In the genomic region with DNA sequence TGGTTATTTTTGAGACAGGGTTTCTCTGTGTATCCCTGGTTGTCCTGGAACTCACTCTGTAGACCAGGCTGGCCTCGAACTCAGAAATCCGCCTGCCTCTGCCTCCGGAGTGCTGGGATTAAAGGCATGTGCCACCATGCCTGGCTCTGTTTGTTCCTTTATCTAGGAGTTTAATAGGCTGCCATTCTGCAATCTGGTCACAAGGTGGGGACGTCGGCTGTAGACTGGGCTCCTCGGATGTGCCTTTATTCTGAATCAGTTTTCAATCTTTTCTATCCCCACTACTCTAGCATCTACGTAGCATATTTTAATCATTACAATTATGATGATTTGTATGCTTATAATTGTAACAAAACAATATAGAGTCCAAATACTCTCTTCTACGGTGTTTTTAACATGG, we compare ENCODE assay signal across 8 mouse cellular contexts. TPM values are rescaled to one million over a fixed set of nuclear protein-coding genes. Genes with fewer than 3 reads are reported as not detected.
DNase-seq lines count a peak whose midpoint lies in the region; ATAC-seq and TF ChIP-seq lines count a peak whose summit lies in the region.
"Not testable (repeated sequence)": the region's sequence is repeated elsewhere in the genome, so short reads cannot be mapped to it uniquely, and the experiment has no call there.

No protein-coding gene starts in this region.

- not testable (repeated sequence) for H3K4me1 ChIP-seq in forebrain, postnatal 0 days (ENCODE audit: insufficient read depth); hindbrain, postnatal 0 days (ENCODE audit: insufficient read depth, low read length); lung, adult 2 months (ENCODE audit: control insufficient read depth, insufficient read depth, low read length); neural tube, embryonic 11.5 days (ENCODE audit: control insufficient read depth, insufficient read depth, low read length)

- peak; percentile 65 for ATAC-seq in Patski
- ATAC-seq in forebrain, postnatal 0 days: peak; percentile 89
- peak; percentile 90 for ATAC-seq in hindbrain, postnatal 0 days
- ATAC-seq in neural tube, embryonic 11.5 days (ENCODE audit: insufficient read depth, low FRiP score, low TSS enrichment): peak; percentile 60; the same call in 1 of the 2 replicates

- CTCF ChIA-PET in Patski (lab: Charles Lee): interaction anchor here (1.0 to 1.2 kb wide), 2 partner anchors 14 to 67 kb away, joined by 3 read pairs; no protein-coding TSS in a partner anchor

- 33% methylated on average over 8 of the region's 8 CpGs for WGBS in forebrain, postnatal 0 days
- WGBS in hindbrain, postnatal 0 days: 37% methylated on average over 8 of the region's 8 CpGs
- WGBS in lung, adult 2 months: 25% methylated on average over 8 of the region's 8 CpGs
- WGBS in neural tube, embryonic 11.5 days: 47% methylated on average over 8 of the region's 8 CpGs

- not testable (repeated sequence) for H3K4me2 ChIP-seq in forebrain, postnatal 0 days (ENCODE audit: low read depth); hindbrain, postnatal 0 days (ENCODE audit: low read depth, low read length); neural tube, embryonic 11.5 days (ENCODE audit: low read depth)

- in situ Hi-C loops in Patski (cut with MboI; ENCODE audit: low pct_unique_long_range_greater_than_20kb): loop anchor here (5.0 kb wide), 2 partner anchors 100 to 380 kb away; a partner anchor contains a TSS

- not testable (repeated sequence) for H3K27ac ChIP-seq in forebrain, postnatal 0 days (ENCODE audit: low read depth, low read length); hindbrain, postnatal 0 days; neural tube, embryonic 11.5 days (ENCODE audit: low read depth, low read length)

- peak; percentile 89 for TF ChIP-seq CTCF in Patski (IDR thresholded peaks at IDR 0.05)
- TF ChIP-seq CTCF in forebrain, postnatal 0 days (IDR thresholded peaks at IDR 0.05; ENCODE audit: low read depth): peak; percentile 66
- TF ChIP-seq CTCF in hindbrain, postnatal 0 days (IDR thresholded peaks at IDR 0.05; ENCODE audit: low read depth): peak; percentile 74
- TF ChIP-seq CTCF in lung, adult 2 months (IDR thresholded peaks at IDR 0.05; ENCODE audit: insufficient read depth, low read length): peak; percentile 79

- H3K9ac ChIP-seq in forebrain, postnatal 0 days; hindbrain, postnatal 0 days (replicated peaks; ENCODE audit: low read length); neural tube, embryonic 11.5 days (ENCODE audit: low read length): not testable (repeated sequence)

- not testable (repeated sequence) for H3K9me3 ChIP-seq in forebrain, postnatal 0 days (ENCODE audit: low read length); hindbrain, postnatal 0 days (ENCODE audit: low read length); neural tube, embryonic 11.5 days (ENCODE audit: control insufficient read depth, low read length)

- H3K36me3 ChIP-seq in forebrain, postnatal 0 days (ENCODE audit: insufficient read depth); hindbrain, postnatal 0 days (ENCODE audit: insufficient read depth, low read length); neural tube, embryonic 11.5 days (ENCODE audit: control insufficient read depth, insufficient read depth, low read length): not testable (repeated sequence)

- H3K4me3 ChIP-seq in forebrain, postnatal 0 days (ENCODE audit: low read depth, low read length); hindbrain, postnatal 0 days (ENCODE audit: low read length); lung, adult 2 months (replicated peaks; ENCODE audit: extremely low read depth, low read depth, low read length); neural tube, embryonic 11.5 days (ENCODE audit: low read depth, low read length): not testable (repeated sequence)

- H3K27me3 ChIP-seq in Patski: peaks cover 26% of the 10 kb centered on the region
- H3K27me3 ChIP-seq in forebrain, postnatal 0 days (ENCODE audit: insufficient read depth, low read length); hindbrain, postnatal 0 days (ENCODE audit: insufficient read depth, low read length); neural tube, embryonic 11.5 days (ENCODE audit: control insufficient read depth, insufficient read depth, low read length): not testable (repeated sequence)

- POLR2A ChIA-PET in Patski (lab: Charles Lee): not testable (repeated sequence)

- DNase-seq in 3134 (ENCODE audit: extremely low read depth, insufficient read length, low spot score): peak; percentile 40
- DNase-seq in Patski (ENCODE audit: low read depth, low spot score); lung, adult 2 months; neural tube, embryonic 11.5 days (ENCODE audit: low spot score): not testable (repeated sequence)
- peak; percentile 60 to 66 for DNase-seq in cerebellum, postnatal 10 days
- DNase-seq in forebrain, postnatal 0 days: peak; percentile 37
- DNase-seq in hindbrain, postnatal 0 days (ENCODE audit: low spot score): peak; percentile 73
- DNase-seq in kidney, postnatal 4 days: peak; percentile 54 to 57

- TF ChIP-seq POLR2A in lung, adult 2 months (IDR thresholded peaks at IDR 0.05; ENCODE audit: borderline replicate concordance, extremely low read depth, low read depth, low read length): not testable (repeated sequence)

RNA-seq across cellular contexts. Expression of a gene that starts 11.1 kb away (rescaled TPM):
- 19.2 TPM for polyA plus RNA-seq in Patski (2021)
- 1.7 and 1.8 TPM in 2 replicates for total RNA-seq in forebrain, postnatal 0 days (2014; rRNA removed)
- polyA plus RNA-seq in forebrain, postnatal 0 days (2015; fragmentation: Nextera tagmentation; extraction: Ambion mirVana): 0.53 and 0.84 TPM in 2 replicates
- total RNA-seq in hindbrain, postnatal 0 days (2014; rRNA removed): 1.8 and 1.9 TPM in 2 replicates
- polyA plus RNA-seq in hindbrain, postnatal 0 days (2015; fragmentation: Nextera tagmentation; extraction: Ambion mirVana): 1.4 and 1.7 TPM in 2 replicates
- 24.9 and 30.3 TPM in 2 replicates for polyA plus RNA-seq in lung, adult 2 months (2012; rRNA removed)
- 3.5 and 4.8 TPM in 2 replicates for polyA plus RNA-seq in neural tube, embryonic 11.5 days (2014; fragmentation: Nextera tagmentation; extraction: Ambion mirVana)
